Mouse (Mus musculus) retina, embryonic 14.5 days (tissue): ENCODE measurements around the gene Ablim1.

Experiments
- DNase-seq: peaks from one replicate; pipeline ENCODE4 v3.0.0-alpha.2; 2015; ENCODE audit warnings: low spot score

The Ablim1 gene

GRCm38 (mm10) chr19:57304666-57305065, 10.1 kb downstream of the Ablim1 start:
- no peak for DNase-seq

GRCm38 (mm10) chr19:57301961-57302395, 12.7 kb downstream of the Ablim1 start:
- no peak for DNase-seq

- DNase-seq: no peak
These were observed 16.7 kb downstream of the Ablim1 start for GRCm38 (mm10) chr19:57298006-57298405.

DNA sequence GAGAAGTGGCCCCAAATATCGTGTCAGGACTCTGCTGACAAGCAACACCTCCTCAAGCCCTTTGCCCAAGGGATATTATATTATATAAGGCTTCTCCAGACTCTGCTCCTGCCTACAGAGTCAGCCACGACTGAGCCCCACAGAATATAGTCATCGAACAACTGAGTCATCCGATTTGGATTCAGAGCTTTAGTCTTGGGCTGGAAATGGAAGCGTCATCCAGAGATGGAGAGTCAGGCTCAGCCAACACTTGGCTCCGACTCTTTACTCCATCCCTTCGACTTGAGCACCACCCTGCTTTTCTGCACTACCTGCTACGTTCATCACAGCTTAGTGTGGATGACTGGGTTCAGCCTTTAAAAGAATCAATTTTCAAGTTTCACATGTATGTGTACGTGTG, 17.3 kb downstream of the Ablim1 start:
- DNase-seq: no peak

GRCm38 (mm10) chr19:57296539-57296938, 18.2 kb downstream of the Ablim1 start:
- DNase-seq: no peak

DNA sequence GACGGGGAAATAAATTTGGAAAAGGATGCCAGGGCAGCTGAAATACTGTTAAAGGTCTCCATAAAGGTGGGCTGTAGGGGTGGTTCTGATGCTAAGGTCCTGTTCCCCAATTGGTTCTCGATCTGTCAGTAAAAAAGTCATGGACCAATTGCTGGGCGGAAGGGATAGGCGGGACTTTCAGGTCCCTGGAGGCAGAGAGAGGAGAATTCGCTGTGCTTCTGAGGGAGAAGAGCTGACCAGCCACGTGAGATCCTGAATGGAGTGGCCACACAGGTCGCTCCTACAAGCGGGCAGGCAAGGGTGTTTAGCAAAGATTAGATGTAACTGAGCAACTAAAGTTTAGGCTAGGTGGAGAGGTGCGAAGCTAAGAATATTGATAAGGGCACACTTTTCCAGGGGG, 19.2 kb downstream of the Ablim1 start:
- DNase-seq: no peak

- no peak for DNase-seq
These were observed 20.4 kb downstream of the Ablim1 start for GRCm38 (mm10) chr19:57294356-57294755.

DNA sequence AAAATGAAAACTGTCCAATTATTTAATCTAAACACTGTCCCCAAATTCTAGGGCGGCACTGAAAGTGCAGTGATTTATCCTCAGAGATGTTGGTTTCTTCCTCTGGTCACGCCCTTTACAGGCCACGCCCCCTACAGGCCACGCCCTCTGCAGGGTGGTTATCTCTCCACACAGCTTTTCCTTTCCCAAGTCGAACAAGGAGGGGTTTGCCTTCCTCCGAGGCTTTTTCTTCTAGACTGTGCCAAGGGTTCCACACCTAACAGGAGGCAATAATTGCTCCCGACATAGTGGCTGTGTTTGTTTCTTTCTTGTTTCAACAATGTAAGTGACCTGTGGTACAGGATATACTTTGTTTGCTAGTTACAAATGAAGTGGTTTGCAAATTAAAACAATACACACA, 21.0 kb downstream of the Ablim1 start:
- DNase-seq: no peak

DNA sequence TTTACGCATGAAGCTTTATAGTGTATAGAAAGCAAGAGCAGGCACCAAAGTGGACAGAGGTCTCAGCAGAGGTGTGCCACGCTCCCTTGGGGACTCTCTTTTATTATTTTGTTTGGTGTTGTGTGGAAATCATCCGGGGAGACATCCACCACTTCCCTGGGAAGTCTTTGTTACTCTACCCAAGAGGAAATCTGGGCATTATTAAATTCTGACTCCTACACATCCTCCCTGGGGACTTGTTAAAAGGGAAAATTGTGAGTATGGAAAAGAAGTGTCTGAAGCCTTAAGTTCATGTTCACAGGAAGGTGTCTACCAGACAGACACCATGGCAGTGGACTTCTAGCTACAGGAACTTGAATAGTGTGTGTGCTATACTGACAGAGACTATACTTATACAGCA, 31.4 kb downstream of the Ablim1 start:
- DNase-seq: no peak

GRCm38 (mm10) chr19:57282642-57283041, 32.1 kb downstream of the Ablim1 start:
- no peak for DNase-seq

DNA sequence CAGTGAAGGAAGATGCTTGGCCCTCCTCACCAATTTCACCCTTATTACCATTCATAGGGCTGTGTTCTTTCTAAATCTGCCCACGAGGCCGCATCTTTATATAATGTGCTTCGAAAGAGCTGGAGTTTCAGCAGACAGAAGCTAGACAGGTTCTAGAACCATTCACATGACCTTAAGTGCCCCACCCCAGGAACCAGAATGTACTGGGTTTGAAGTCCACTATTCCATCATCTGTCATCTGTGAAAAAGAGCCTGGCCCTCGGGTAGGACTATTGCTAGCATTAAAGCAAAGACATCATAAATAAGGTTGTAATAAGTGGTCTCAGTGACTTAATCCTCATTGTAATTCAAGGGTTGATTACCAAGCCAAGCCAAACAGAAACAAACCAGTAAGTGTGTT, 35.1 kb downstream of the Ablim1 start:
- no peak for DNase-seq

- DNase-seq: no peak
These were observed 36.5 kb downstream of the Ablim1 start for GRCm38 (mm10) chr19:57278263-57278662.

GRCm38 (mm10) chr19:57277010-57277409, 37.7 kb downstream of the Ablim1 start:
- no peak for DNase-seq

DNA sequence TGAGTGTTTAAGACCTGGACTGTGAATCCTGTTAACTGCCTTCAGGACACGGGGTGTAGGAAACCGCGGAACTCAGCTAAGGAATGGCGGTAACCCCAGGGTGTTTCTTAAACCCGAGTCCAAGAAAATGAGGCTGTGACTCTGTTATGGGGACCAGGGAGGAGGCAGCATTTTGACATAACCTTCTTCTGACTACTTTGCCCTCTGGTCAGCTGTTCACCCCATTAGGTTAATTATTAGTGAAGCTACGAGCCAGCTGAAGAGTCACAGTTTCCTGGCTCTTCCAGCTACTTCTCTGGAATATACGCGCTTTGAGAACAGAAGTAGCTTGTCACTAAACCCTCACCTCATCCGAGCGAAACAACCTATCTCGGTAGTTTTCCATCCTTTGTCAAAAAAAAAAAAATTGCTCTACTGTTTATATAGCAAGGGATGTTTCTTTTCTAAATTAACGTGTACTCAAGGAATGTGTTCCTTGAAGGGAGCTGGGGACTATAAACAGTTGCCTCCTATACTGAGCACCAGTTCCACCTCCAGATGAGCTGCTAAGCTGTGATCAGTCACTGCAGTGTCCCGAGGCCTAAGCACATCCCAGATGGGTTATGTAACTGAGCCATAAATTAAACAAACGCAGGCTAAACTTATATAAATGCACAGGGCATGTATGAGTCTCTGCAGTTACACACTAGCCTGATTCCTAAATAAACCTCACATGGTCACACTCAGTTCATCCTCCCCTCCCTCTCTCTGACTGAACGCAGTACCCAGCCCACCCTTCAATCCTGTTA, 39.4 kb downstream of the Ablim1 start:
- no peak for DNase-seq

GRCm38 (mm10) chr19:57274717-57275116, 40.0 kb downstream of the Ablim1 start:
- DNase-seq: no peak

DNA sequence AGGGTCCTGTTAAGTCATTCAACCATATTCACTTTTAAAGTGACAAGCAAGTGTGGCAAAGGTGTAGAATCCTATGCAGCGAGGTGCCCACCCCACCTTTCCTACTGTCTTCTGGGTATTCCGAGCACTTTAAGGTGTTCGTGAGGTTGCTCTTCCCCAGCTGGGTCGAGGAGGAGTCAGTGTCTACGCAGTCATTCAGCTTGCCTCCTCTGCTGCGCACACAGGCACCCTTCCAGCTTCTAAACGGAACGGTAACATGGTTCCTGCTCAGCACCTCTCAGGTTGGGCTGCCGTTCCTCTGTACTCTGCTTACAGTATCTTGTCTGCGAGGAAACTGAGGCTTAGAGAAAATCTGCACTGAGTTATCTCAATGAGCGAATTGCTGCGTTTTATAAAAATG, 40.4 kb downstream of the Ablim1 start:
- no peak for DNase-seq

DNA sequence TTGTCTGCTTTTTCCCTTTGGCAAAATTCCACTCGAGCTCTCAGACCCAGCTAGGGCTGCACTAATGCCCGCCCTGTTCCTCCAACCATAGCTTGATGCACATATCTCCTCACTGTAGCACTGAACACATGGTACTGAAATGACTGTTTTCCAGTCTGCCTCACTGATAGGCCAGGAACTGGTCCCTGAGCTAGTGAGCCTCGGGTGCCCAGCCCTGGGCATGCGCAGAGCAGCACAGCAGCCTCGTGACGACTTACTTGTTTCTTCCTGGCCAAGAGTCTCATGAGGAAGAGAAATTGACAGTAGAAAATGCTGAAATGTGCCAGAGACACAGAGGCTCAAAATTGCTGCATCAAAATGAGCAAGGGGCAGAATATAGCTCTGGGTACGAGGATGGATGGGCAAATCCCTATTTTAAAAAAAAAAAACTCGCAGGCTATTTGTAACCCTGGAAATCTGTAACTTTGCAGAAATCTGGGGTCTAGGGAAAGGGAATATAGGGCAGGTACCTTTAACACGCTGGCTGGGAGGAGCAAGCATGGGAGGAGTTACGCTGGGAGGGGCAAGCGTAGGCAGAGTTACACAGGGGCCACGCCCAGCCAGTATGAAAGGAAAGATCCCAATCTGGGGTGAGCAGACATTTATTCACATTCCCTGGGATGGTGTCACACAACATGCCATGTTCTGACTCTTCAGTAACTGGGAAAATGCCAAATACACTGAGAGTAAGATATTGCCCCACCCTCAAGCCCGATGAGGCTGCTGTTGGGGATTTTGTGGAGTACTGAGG, 41.7 kb downstream of the Ablim1 start:
- DNase-seq: no peak

DNA sequence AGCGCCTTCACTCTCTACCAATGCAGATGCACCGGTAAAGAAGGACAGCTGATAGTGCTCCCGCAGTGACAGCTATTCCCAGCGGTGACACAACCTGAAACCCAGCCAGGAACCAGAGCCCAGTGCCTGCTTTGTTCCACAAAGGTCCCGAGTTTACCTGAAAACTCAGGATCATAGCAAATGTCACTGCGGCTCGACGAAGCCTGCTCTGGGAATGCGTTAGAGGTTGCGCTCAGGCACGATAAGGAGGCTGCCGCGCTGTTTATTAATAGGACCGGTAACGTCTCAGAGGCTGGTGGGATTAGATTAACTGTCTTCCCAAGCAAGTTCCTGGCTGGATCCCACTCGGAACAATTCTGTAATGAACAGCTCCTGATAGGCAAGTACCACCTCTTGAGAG, 43.0 kb downstream of the Ablim1 start:
- DNase-seq: no peak

- no peak for DNase-seq
These were observed 44.0 kb downstream of the Ablim1 start for GRCm38 (mm10) chr19:57270711-57271110.

- no peak for DNase-seq
These were observed 44.9 kb downstream of the Ablim1 start for GRCm38 (mm10) chr19:57269791-57270190.

- DNase-seq: no peak
These were observed 47.2 kb downstream of the Ablim1 start for GRCm38 (mm10) chr19:57267531-57267930.

GRCm38 (mm10) chr19:57266374-57267085, 48.2 kb downstream of the Ablim1 start:
- DNase-seq: no peak
